8 mouse cellular contexts compared by ENCODE assay signal in genomic region chr1:167000529-167001173, GRCm38 (mm10). TPM values are rescaled to one million over a fixed set of nuclear protein-coding genes. Genes with fewer than 3 reads are reported as not detected.
DNase-seq lines count a peak whose midpoint lies in the region; ATAC-seq and TF ChIP-seq lines count a peak whose summit lies in the region.

No protein-coding gene starts in this region.

- peaks cover 51% of the 10 kb centered on the region for H3K27me3 ChIP-seq in E14TG2a.4 (ENCODE audit: insufficient read depth, low read length)
- no peaks in the 10 kb centered on the region for H3K27me3 ChIP-seq in forebrain, embryonic 15.5 days
- H3K27me3 ChIP-seq in lung, embryonic 14.5 days (ENCODE audit: insufficient read depth, low read length) = peaks cover 25% of the 10 kb centered on the region

- ATAC-seq in cerebellum, adult (ENCODE audit: insufficient number of reproducible peaks, low FRiP score, low TSS enrichment) = peak; percentile 23; the same call in 1 of the 2 replicates
- ATAC-seq in forebrain, embryonic 15.5 days (replicated peaks) = peak; percentile 85
- peak; percentile 86 for ATAC-seq in lung, embryonic 14.5 days (ENCODE audit: insufficient read depth)

- WGBS in forebrain, embryonic 15.5 days = 0% methylated on average over 63 of the region's 76 CpGs
- 0% methylated on average over 47 of the region's 76 CpGs for WGBS in lung, embryonic 14.5 days

- intact Hi-C loops in heart, postnatal 14 days (cut with DNase I) = loop anchor here (5.0 to 10.0 kb wide), 4 partner anchors 67 to 347 kb away; partner anchors contain the start of gene Aldh9a1

- no peak for TF ChIP-seq CTCF in E14TG2a.4 (conservative IDR thresholded peaks at IDR 0.05; ENCODE audit: low read length)
- peak; percentile 58 for TF ChIP-seq CTCF in layer of hippocampus, adult 2 months (conservative IDR thresholded peaks at IDR 0.05)
- no peak for TF ChIP-seq CTCF in lung, embryonic 14.5 days (IDR thresholded peaks at IDR 0.05; ENCODE audit: low read depth)

- no peaks in the 10 kb centered on the region for H3K9me3 ChIP-seq in E14TG2a.4 (ENCODE audit: low read length)
- no peaks in the 10 kb centered on the region for H3K9me3 ChIP-seq in forebrain, embryonic 15.5 days
- H3K9me3 ChIP-seq in lung, embryonic 14.5 days (ENCODE audit: low read depth, low read length) = no peaks in the 10 kb centered on the region

- no peaks in the 10 kb centered on the region for H3K36me3 ChIP-seq in E14TG2a.4 (ENCODE audit: insufficient read depth, low read length)
- H3K36me3 ChIP-seq in forebrain, embryonic 15.5 days = no peaks in the 10 kb centered on the region
- no peaks in the 10 kb centered on the region for H3K36me3 ChIP-seq in lung, embryonic 14.5 days (ENCODE audit: insufficient read depth)

- peak overlapping the region; percentile 89 for H3K4me3 ChIP-seq in E14TG2a.4 (replicated peaks; ENCODE audit: low read length)
- peak overlapping the region; percentile 66 for H3K4me3 ChIP-seq in forebrain, embryonic 15.5 days
- peak overlapping the region; percentile 73 for H3K4me3 ChIP-seq in layer of hippocampus, adult 2 months
- H3K4me3 ChIP-seq in lung, embryonic 14.5 days (ENCODE audit: low read depth, low read length) = peak overlapping the region; percentile 71

- H3K4me1 ChIP-seq in E14TG2a.4 (replicated peaks; ENCODE audit: low read depth, low read length) = peaks cover 23% of the 10 kb centered on the region
- peaks cover 28% of the 10 kb centered on the region for H3K4me1 ChIP-seq in forebrain, embryonic 15.5 days
- H3K4me1 ChIP-seq in lung, embryonic 14.5 days (ENCODE audit: insufficient read depth) = no peaks in the 10 kb centered on the region

- DNase-seq in heart, postnatal 14 days = peak; percentile 85 to 87
- DNase-seq in layer of hippocampus, adult 2 months (ENCODE audit: low spot score in 2 of 2) = peak in 1 of 2 experiments; percentile 73
- peak; percentile 71 for DNase-seq in lung, embryonic 14.5 days
- peak; percentile 57 for DNase-seq in ovary, adult 18-20 months (ENCODE audit: low spot score)
- peak; percentile 57 for DNase-seq in thymus, postnatal 0 days (ENCODE audit: low spot score)

- H3K27ac ChIP-seq in forebrain, embryonic 15.5 days (replicated peaks) = peak overlapping the region; percentile 93
- peak overlapping the region; percentile 92 for H3K27ac ChIP-seq in layer of hippocampus, adult 2 months
- no peak overlapping the region for H3K27ac ChIP-seq in lung, embryonic 14.5 days (ENCODE audit: low read depth)

- H3K4me2 ChIP-seq in forebrain, embryonic 15.5 days (replicated peaks) = peak overlapping the region; percentile 87
- H3K4me2 ChIP-seq in lung, embryonic 14.5 days = peak overlapping the region; percentile 93

- H3K9ac ChIP-seq in forebrain, embryonic 15.5 days (replicated peaks) = peak overlapping the region; percentile 92
- H3K9ac ChIP-seq in lung, embryonic 14.5 days = peak overlapping the region; percentile 67

RNA-seq across cellular contexts. Expression of gene Fam78b, which starts 0.6 kb away (rescaled TPM):
- 7.6 and 10.1 TPM in 2 replicates for polyA plus RNA-seq in forebrain, embryonic 15.5 days (2015; fragmentation: Nextera tagmentation; extraction: Ambion mirVana)
- total RNA-seq in heart, postnatal 14 days (2021) = 1 to 10 TPM; 4.5 to 5.4 TPM
- total RNA-seq in layer of hippocampus, adult 2 months (2021) = 10 to 100 TPM; 22.5 to 22.7 TPM
- polyA plus RNA-seq in lung, embryonic 14.5 days (2014; fragmentation: Nextera tagmentation; extraction: Ambion mirVana) = 0.79 and 0.88 TPM in 2 replicates
- 0.54 and 0.70 TPM in 2 replicates for polyA plus RNA-seq in thymus, postnatal 0 days (2015; fragmentation: Nextera tagmentation; extraction: Ambion mirVana)

Comparison
In these comparisons a context has a peak if more than half of its experiments do, and no peak if none do; other contexts are left out.
1. ATAC-seq: peak in every context shown above with its lines; median percentile 86 in lung, embryonic 14.5 days; 85 in forebrain, embryonic 15.5 days; 23 in cerebellum, adult.